Mouse (Mus musculus) inflammation-experienced regulatory T-cells, adult 6 months (primary cell): Measurements from ENCODE around the gene Gm20388. TPM values are rescaled to one million over a fixed set of nuclear protein-coding genes. Genes with fewer than 3 reads are reported as not detected.
A peak's percentile ranks its signal among the peaks of the same experiment; 100 is the strongest.
"Not testable (repeated sequence)": the region's sequence is repeated elsewhere in the genome, so short reads cannot be mapped to it uniquely, and the experiment has no call there.

Experiments
- ATAC-seq: one replicate; pipeline ENCODE4 v1.8.0; 2017
- polyA plus RNA-seq, 3 experiments: library from polyadenylated mRNA; unstranded; fragments of 100-300 nt; shearing (Covaris generic); gene quantifications; one replicate each; pipeline ENCODE4 v1.2.1; 2017

The Gm20388 gene
- polyA plus RNA-seq, 3 experiments from 2014 or later: 10.8 to 14.1 (median 11.8) TPM

GRCm38 (mm10) chr8:120764638-120765037, 854.0 kb downstream of the Gm20388 start:
- no peak for ATAC-seq

GRCm38 (mm10) chr8:120766622-120767021, 856.0 kb downstream of the Gm20388 start:
- ATAC-seq: no peak

- ATAC-seq: no peak
These were observed 858.0 kb downstream of the Gm20388 start for GRCm38 (mm10) chr8:120768454-120769218.

- no peak for ATAC-seq
These were observed 866.5 kb downstream of the Gm20388 start for GRCm38 (mm10) chr8:120777184-120777583.

GRCm38 (mm10) chr8:120777732-120778131, 867.1 kb downstream of the Gm20388 start:
- ATAC-seq: no peak

- no peak for ATAC-seq
These were observed 868.5 kb downstream of the Gm20388 start for GRCm38 (mm10) chr8:120779106-120779505.

- ATAC-seq: no peak
These were observed 873.1 kb downstream of the Gm20388 start for GRCm38 (mm10) chr8:120783781-120784180.

GRCm38 (mm10) chr8:120786753-120787152, 876.1 kb downstream of the Gm20388 start:
- ATAC-seq: no peak

- no peak for ATAC-seq
These were observed 877.0 kb downstream of the Gm20388 start for GRCm38 (mm10) chr8:120787631-120788030.

GRCm38 (mm10) chr8:120792710-120793109, 882.1 kb downstream of the Gm20388 start:
- ATAC-seq: no peak

- ATAC-seq: peak; percentile 74
These were observed 885.4 kb downstream of the Gm20388 start for GRCm38 (mm10) chr8:120795944-120796635.

- no peak for ATAC-seq
These were observed 886.5 kb downstream of the Gm20388 start for GRCm38 (mm10) chr8:120797019-120797727.

- ATAC-seq: peak; percentile 48
These were observed 889.7 kb downstream of the Gm20388 start for GRCm38 (mm10) chr8:120800308-120800865.

GRCm38 (mm10) chr8:120803661-120804375, 893.2 kb downstream of the Gm20388 start:
- ATAC-seq: not testable (repeated sequence)

- ATAC-seq: no peak
These were observed 894.1 kb downstream of the Gm20388 start for GRCm38 (mm10) chr8:120804741-120805140.

- ATAC-seq: no peak
These were observed 896.2 kb downstream of the Gm20388 start for GRCm38 (mm10) chr8:120806780-120807264.

GRCm38 (mm10) chr8:120807719-120808118, 897.1 kb downstream of the Gm20388 start:
- ATAC-seq: no peak

GRCm38 (mm10) chr8:120809050-120809449, 898.4 kb downstream of the Gm20388 start:
- no peak for ATAC-seq

- no peak for ATAC-seq
These were observed 901.3 kb downstream of the Gm20388 start for GRCm38 (mm10) chr8:120811953-120812352.

GRCm38 (mm10) chr8:120813028-120813427, 902.4 kb downstream of the Gm20388 start:
- no peak for ATAC-seq

- ATAC-seq: no peak
These were observed 903.2 kb downstream of the Gm20388 start for GRCm38 (mm10) chr8:120813839-120814238.

GRCm38 (mm10) chr8:120816371-120816770, 905.7 kb downstream of the Gm20388 start:
- no peak for ATAC-seq
